Mouse (Mus musculus): ENCODE measurements at regions not wholly inside any gene's neighbourhood (a gene's known extent, or its start where the extent isn't known, plus 50 kb on each side); places are given as distances from the start of the nearest gene placed in this dataset.

DNA sequence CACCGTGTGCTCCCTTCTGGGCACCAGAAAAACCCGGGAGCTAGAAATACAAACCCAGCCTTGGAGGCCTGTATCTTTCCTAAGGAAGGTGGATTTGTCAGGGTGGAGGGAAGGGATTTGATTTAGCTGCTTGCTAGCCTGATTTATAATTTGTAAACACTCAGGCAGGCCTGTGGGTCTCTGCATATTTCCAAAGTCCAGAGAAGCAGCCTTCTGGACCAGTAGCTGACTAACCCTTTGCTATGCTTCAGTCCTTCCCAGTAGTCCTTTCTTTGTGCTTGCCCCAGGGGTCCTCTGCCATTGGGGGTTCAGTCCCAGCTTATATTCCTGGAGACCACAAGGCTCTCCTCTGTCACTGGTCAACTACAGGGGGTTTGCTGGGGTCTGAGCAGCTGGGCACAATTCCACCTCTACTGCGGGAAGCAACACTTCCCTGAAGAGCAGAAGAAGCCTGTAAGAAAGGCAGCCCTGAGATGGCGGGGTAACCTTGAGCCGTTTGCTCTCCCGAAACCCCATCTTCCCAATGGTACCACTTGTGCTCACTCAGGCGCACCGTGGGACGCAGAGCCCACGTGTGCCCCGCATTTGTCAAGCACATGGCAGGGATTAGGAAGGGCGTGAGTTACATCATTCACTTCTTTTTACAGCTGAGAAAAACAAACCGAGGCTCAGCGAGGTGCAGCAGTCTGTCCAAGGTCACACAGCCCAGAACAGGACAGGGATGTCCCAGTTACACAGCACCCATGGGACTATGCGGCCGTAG is 85.7 kb downstream of the 1700001O22Rik start:
- DNase-seq (ENCODE audit: low spot score) = no peak

- DNase-seq (ENCODE audit: low spot score) = no peak
Measured at GRCm38 (mm10) chr2:30716580-30717565, 86.6 kb downstream of the 1700001O22Rik start.

DNA sequence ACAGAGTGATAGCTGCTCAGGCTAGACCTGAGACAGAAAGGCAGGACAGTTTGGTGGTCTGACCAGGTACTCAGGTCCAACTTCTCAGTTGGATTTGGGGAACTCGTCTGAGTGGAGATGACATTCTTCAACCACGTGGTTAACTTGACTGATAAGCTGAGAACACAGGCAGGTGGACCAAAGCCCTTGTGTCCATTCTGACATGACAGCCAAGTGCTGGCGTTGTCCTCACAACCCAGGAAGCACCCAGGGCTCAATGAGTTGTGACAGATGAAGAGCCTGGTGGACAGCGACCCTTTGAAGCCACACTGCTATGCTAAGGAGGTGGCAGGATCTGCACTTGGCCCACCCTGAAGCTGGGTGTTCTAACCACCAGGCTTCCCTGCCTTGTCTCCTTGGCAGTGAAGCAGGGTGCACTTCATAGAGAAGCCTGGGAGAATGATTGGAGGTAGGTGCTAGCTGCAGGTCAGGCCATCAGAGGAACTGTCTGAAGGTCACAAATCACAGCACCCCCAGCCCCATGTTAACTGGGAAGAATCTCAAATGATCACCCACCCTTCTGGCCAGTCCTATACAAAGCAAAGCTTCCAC is 87.6 kb downstream of the 1700001O22Rik start:
- no peak for DNase-seq (ENCODE audit: low spot score)

GRCm38 (mm10) chr2:30713535-30713934 is 89.9 kb downstream of the 1700001O22Rik start:
- no peak for DNase-seq (ENCODE audit: low spot score)

- DNase-seq (ENCODE audit: low spot score) = no peak
Measured at GRCm38 (mm10) chr2:30712841-30713401, 90.5 kb downstream of the 1700001O22Rik start.

- DNase-seq (ENCODE audit: low spot score) = no peak
Measured at GRCm38 (mm10) chr2:30711853-30712498, 91.5 kb downstream of the 1700001O22Rik start.

GRCm38 (mm10) chr2:30711476-30711852 is 92.0 kb downstream of the 1700001O22Rik start:
- no peak for DNase-seq (ENCODE audit: low spot score)

GRCm38 (mm10) chr2:30710895-30711294 is 92.6 kb downstream of the 1700001O22Rik start:
- DNase-seq (ENCODE audit: low spot score) = no peak

GRCm38 (mm10) chr2:30709386-30709884 is 94.0 kb downstream of the 1700001O22Rik start:
- DNase-seq (ENCODE audit: low spot score) = no peak

DNA sequence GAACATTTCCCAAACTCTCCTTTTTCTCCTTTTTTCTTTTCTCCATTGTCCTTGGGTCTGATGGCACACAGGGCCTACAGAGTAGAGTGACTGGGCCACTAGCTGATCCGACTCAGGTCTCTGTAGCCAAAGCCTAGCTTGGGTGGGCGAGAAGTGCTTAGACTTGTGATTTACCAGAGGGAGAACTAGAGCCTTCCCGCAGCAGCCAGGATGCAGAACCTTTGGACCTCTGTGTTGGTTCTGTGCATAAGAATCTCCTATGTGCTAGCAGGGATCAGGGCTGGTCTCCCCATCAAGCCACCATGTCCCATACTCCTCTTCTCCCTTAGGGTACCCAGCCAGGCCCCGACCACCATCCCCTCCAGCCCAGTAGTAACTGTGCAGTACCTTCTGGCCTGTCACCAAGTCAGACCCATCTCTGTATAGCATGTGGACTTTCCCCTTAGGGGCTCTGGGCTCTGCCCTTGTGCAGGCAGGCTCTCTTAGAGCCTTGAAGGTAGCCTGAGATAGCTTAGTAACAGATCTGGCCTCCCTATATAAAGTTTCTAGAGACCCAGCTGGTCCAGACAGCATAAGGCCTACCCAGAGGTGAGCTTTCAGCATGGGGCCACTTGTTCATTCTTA is 94.6 kb downstream of the 1700001O22Rik start:
- no peak for DNase-seq (ENCODE audit: low spot score)

GRCm38 (mm10) chr2:30708001-30708683 is 95.3 kb downstream of the 1700001O22Rik start:
- DNase-seq (ENCODE audit: low spot score) = no peak

GRCm38 (mm10) chr2:30707099-30708000 is 96.1 kb downstream of the 1700001O22Rik start:
- no peak for DNase-seq (ENCODE audit: low spot score)

GRCm38 (mm10) chr2:30706036-30706435 is 97.4 kb downstream of the 1700001O22Rik start:
- DNase-seq (ENCODE audit: low spot score) = no peak

DNA sequence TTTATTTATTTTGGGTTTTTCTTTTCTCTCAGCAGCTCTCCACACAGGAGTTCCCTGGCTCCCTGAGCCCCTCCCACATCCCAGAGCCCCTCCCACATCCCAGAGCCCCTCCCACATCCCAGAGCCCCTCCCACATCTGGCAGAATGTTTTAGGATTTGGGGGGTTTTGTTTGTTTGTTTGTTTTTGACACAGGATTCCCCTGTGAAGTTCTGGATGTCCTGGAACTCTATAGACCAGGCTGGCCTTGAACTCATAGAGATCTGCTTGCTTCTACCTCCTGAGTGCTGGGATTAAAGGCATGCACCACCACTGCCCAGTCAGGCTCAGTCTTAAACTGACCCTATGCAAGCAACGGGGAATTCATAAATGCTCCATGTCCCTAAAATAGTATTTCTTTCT is 100.2 kb downstream of the 1700001O22Rik start:
- DNase-seq (ENCODE audit: low spot score) = no peak

- DNase-seq (ENCODE audit: low spot score) = no peak
Measured at GRCm38 (mm10) chr2:30702711-30703110, 100.8 kb downstream of the 1700001O22Rik start.

GRCm38 (mm10) chr2:30700890-30701289 is 102.6 kb downstream of the 1700001O22Rik start:
- DNase-seq (ENCODE audit: low spot score) = no peak

DNA sequence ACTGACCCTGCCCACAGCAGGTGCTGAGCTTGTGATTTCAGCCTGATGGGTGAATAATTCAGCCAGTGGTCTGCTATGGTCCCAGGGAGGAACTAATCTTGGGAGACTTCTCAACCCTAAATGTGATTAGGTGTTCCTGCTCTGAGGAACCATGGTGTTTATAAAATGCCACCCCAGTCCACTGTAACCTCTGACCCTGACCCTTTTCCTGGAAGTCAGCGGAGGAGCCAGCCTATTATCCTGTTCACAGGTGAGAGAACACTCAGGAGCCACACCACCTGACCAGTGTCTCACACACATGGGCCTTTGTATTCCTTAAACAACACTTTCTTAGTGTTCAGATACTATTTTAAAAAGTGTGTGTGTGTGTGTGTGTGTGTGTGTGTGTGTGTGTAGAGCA is 103.0 kb downstream of the 1700001O22Rik start:
- DNase-seq (ENCODE audit: low spot score) = no peak

DNA sequence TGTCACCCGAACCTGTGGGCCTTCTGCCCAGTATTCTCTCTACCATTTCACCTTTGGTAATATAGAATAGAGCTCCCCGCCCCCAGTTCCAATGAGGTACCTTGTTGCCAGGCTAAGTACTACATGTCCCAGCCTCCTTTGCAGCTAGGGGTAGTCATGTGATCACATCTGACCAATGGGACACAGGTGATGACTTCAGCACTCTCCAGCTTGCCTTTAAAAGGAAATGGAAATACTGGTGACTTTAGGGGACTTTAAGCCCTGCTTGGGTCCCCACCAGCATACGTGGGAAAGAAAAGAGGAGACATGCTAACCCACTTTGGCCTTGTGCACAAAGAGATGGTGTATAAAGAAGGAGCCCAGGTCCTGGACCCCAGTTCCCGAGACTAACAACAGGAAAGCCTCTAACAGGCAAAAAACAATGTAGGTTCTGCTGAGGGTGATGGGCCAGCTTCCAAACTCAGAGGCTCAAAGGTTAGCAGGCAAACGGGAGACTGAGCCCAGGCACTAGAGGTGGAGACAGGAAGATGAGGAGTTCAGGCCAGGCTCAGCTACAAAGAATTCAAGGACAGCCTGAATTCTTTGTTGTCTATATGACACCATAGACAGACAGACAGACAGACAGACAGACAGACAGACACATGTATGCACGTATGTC is 103.5 kb downstream of the 1700001O22Rik start:
- peak; percentile 59 for DNase-seq (ENCODE audit: low spot score)
